Mouse (Mus musculus): ENCODE data around the gene Sos2.

DNA sequence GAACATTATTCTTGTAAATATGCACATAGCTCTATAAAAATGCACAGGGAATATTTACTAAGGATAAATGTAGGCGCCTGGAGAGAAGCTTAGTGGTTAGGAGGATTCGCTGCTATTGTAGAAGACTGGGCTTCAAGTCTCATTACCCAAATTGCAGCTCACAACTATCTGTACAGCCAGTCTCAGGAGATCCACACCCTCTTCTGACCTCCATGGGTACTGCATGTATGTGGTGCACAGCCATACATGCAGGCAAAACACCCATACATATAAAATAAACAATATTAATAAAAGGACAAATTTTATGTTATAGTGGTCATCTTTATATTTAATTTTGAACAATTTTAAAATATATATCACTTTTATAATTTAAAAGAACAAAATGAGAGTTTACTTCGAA is 46.9 kb downstream of the Sos2 start:
- peak; percentile 64 for TF ChIP-seq CTCF (IDR thresholded peaks at IDR 0.05)
- no peak for TF ChIP-seq POLR2A (IDR thresholded peaks at IDR 0.05; ENCODE audit: insufficient read depth, low read depth, low read length)
- TF ChIP-seq EP300 (IDR thresholded peaks at IDR 0.05; ENCODE audit: insufficient read depth, low read depth, low read length) = no peak
